Mouse (Mus musculus) thymus, postnatal 0 days (tissue): ENCODE data around the gene Sh2d3c. TPM values are rescaled to one million over a fixed set of nuclear protein-coding genes. Genes with fewer than 3 reads are reported as not detected.
A peak's percentile ranks its signal among the peaks of the same experiment; 100 is the strongest.

Experiments used
- DNase-seq: peaks from one replicate; pipeline ENCODE4 v3.0.0-alpha.2; 2015; ENCODE audit warnings: low spot score
- polyA plus RNA-seq: library from polyadenylated mRNA; unstranded; fragments of >200 nt; fragmentation: Nextera tagmentation; extraction: Ambion mirVana; gene quantifications from 2 replicates; pipeline ENCODE4 v1.2.1, GENCODE M21; 2015

The Sh2d3c gene
- polyA plus RNA-seq, 1 experiment from 2014 or later, result 23.4 TPM

DNA sequence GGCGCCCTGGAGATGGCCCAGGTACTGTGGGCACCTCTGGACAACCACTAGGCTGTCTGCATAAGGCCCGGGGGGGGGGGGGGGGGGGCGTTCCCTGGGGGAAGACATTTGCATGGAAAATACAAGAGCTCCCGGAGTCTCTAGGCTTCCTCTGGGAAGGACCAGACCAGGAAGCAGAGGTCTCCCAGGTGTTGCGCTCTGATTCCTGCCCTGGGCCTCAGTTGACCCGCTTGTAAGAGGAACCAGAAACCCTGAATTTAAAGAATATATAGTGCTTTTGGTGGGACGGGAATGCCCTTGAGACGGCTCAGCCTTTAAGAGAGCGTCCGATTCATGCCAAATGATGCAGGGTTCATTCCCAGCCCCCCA lies 30.8 kb downstream of the Sh2d3c start:
- DNase-seq, result no peak

DNA sequence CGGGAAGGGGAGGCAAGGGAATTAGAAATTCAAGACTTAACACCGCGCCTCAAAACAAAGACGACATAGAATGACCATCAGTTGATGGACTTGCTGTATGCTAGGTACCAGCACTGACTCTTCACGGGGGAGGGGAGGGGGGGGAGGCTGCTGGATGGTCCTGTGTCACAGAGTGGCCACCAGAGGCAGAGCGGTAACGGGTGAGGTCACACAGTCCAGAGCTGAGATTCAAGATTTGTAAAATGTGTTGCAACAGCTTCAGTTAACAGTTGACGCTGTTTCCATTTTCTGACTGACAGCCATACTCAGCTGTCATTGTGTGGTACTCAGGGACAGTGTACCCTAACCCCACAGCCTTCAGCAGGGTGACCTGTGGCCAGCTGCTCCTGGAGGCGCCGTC lies 31.3 kb downstream of the Sh2d3c start:
- no peak for DNase-seq

DNA sequence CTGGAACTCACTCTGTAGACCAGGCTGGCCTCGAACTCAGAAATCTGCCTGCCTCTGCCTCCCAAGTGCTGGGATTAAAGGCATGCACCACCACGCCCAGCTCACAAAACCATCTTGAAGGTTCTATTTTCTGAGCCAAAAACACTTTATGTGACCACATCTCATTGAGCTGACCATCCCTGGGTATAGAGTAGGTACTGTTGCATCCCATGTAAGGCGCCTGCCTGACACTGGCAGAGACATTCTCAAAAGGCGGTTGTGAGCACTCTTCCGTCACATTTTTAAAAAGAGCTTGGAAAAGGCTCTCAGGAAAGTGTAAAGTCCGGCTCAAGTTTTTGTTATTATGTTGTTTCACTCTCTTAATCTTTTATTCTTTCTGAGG lies 35.8 kb downstream of the Sh2d3c start:
- DNase-seq, result no peak

DNA sequence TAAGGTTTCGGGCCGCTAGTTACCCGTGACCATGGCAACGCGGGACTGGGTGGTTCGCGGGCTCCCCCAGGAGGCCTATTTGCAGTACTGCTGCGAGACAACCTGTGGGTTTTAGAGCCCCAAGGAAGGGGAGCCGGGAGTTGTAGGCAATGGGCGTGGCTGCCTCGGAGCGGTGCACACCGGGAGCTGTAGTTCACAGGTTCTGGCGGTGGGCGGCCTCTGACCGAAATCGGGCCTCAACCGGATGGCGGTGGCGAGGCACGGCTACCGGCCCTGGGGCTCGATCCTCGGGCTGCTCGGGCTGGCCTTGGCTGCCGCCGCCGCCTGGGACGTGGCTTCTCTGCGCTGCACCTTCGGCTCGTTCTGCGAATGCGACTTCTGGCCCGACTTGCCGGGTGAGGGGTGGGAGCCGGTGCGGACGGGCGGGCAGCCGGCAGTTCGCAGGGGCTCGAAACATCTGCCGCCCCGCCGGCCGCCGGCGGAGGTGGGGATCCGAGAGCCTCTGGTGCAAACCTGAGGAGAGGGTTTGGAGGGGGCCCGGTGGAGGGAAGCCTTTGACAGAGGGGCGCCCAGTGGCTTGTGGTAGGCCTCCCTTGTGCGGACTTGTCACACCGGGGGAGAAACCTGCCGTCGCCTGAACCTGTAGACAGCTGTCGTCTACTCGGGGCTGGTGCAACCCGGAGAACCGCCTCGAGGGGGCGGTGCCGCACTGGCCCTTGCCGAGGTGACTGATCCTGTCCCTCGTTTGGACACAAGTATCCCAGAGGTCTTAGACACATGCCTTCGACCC lies 36.4 kb downstream of the Sh2d3c start, which contains the start of gene Tor2a:
Gene Tor2a (plus strand): TSS at position 179 of the 790 bp plus-strand sequence.
- DNase-seq, result peak; percentile 98

DNA sequence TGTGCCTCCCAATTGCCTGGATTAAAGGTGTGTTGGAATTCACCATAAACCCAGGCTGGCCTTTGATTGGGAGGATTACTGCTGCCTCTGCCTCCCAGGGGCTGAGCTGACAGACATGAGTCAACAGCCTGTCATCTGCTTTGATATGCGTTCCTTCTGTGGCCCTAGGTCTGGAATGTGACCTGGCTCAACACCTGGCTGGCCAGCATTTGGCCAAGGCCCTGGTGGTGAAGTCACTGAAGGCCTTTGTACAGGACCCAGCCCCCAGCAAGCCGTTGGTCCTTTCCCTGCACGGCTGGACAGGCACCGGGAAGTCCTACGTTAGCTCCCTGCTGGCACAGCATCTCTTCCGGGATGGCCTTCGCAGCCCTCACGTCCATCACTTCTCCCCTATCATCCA lies 37.6 kb downstream of the Sh2d3c start:
- no peak for DNase-seq

DNA sequence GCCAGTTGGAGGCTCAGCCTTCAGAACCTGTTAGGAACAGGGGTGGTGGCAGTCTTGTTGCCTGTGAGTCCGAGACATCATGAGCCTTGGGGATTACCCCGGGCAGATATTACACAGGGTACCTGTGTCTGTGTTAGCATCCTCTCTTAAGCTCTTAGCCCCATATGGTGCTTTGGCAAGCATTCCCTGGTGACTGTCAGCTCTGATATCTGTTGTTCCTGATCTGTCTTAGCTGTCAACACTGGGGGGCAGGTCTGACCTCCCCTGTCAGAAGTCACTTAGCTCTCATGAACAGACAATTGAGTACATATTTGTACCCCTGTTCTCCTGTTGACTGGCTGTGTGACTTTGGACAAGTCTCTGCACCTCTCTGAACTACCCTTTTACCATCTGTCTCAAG lies 38.1 kb downstream of the Sh2d3c start:
- no peak for DNase-seq

DNA sequence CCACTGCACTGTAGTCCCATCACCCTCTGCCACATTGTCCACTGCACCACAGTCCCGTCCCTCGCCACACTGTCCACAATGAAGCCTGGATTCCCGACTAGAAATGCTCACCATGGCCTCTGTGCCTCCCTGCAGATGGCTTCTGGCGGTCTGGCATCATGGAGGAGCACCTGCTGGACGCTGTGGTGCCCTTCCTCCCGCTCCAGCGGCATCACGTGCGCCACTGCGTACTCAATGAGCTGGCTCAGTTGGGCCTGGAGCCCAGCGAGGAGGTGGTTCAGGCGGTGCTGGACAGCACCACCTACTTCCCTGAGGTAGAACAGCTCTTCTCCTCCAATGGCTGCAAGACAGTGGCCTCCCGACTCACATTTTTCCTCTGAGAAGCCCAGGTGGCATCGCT lies 40.5 kb downstream of the Sh2d3c start:
- DNase-seq, result no peak

DNA sequence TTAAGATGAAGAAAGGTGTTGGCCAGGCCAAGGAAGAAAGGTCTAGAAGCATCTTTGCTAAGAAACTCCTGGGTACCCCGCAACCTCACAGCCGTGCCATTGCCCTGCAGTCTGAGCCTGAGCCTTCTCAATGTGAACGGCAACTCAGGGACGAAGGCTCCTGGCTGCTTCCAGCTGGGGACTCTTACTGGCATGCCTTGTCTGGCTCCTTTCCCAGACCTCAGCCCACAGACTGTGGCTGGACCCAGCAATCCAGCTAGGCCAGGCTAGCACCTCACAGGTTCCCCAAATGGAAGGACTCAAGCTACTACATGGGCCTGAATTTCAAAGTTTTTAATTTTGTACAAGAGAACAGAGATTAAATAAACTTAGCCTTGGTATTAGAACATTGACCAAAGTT lies 41.0 kb downstream of the Sh2d3c start:
- DNase-seq, result no peak

DNA sequence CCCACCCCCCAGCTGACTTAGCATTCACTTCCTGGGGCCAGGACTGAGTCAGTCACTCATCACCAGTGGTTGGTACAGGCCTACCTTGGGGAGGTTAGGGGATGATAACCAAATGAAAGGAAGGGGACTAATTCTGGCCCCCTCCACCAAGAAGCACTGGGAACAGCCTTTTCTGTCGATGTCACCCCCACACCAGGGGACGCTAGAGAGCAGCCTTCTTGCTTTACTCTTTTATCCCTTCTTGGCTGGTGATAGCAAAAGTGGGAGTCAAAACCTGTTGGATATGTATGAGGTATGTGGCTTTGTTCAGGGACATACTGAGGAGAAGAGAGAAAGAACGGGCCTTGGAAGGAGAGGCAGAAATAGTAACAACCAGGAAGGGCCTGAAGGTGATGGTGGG lies 42.5 kb downstream of the Sh2d3c start:
- no peak for DNase-seq

DNA sequence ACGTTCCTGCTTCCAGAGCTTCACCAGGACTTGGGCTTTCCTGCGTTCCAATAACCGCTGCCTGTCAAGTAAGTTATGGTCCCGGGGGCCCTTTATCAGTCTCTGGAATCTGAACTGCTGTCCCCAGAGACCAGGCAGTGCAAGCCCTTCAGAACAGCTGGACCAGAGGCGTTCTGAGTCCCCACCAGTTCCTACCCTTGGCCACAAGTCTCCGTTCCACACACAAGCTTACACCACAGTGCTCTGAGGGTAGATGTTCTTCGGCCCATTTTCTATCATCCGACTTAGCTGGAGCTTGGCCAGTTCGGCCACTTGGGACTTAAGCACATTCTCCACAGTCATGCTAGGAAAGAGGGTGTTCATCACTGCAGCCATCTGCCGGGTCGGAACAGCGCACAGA lies 46.4 kb downstream of the Sh2d3c start:
- no peak for DNase-seq

DNA sequence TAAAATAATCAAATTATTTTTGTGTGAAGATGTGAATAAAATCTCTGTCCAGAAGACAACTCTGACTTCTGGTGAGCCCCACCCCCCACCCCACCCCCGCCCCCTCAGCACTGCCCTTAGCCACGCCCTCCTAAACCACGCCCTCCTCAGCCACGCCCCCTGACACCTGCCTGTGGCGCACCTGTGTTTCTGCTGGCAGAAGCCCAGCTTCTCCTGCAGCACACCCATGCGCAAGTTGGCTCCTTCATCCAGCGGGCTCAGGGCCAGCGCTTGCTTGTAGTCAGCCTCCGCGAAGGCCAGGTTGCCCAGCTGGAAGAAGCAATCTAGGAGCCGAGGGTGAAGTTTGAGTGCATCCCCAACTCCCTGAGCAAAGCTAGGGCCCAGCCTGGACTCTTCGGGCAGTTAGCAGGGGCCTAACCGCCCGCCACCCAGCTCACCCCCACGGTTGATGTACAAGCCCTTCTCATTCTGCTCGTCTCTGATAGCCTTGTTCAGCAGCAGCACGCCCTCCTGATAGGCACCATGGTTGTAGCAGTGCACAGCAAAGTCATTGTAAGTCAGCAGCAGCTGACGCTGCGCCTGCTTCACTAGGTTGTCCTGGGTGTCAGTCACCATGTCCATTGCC lies 47.9 kb downstream of the Sh2d3c start:
- no peak for DNase-seq

DNA sequence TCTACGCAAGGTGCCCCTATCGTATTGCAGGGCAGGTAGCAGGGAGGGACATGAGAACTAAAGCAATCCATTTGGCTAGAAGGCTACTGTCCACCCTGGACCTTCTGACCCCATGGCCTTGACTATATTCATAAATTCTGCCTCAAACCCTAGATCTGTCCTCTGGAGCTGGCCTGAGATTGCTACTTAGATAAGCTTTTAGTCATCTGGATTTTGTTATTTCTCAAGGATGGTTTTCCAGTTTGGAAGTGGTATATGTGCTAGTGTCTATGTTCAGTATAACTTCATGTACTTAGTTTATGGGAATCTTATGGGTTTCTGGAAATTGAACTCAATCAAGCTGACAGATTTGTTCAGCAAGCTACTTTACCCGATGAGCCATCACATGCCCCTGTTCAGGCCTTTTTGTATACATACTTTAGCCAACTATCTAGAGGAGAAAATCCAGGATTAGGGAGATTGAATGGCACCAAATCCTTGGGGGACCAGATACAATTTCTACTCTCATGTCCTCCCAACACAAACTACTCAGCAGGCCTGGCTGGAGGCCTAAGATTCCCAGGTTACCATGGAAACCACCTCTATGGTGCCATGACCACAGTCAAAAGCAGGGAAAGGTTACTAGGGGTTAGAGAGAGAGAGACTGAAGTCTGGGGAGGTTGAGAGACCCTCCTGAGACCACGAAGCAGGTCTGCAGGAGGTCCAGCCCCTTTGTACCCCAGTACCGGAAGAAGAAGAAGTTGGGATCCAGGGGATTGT lies 48.7 kb downstream of the Sh2d3c start:
- no peak for DNase-seq

DNA sequence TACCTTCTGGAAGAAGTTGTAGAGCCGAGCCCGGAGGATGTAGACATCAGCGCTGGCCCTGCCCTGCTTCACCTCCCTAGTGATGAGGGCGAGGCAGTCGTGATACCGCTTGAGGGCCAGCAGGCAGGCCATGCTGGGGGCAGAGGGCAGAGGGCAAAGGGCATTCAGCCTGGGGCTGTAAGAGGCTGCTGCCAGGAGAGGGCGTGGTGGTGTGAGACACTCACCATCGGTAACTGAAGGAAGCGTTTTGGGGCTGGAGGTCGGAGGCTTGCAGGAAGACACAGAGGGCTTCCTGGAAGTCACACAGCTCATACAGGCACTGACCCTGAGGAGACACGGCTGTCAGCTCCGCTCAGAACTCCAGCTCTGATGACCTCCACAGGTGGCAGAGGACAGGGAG lies 51.0 kb downstream of the Sh2d3c start:
- DNase-seq, result no peak

DNA sequence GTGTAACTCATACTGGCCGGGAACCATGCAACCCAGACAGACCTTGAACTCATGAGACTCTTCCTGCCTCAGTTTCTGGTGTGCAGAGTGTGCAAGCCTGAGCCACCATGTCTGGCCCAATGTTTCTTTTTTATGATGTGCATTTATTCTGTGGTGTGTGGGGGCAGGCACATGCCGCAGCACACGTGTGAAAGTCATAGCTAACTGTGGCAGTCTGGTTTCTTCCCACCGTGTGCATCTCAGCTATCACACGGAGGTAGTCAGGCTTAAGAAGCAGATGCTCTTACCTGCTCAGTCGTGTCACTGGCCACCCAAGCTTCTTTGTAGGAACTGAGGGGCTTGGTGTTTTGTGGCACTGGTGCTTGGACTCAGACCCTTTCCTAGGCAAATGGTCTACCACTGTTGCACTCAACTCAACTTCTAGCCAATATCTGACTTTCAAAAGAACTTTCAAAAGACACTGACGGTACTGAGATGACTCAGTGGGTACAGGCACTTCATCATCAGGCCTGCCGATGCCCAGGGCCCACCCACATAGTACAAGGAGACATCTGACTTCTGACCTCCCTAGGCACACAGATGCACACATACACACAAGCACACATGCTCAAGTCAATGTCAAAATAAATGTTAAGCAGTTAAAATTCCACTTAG lies 51.9 kb downstream of the Sh2d3c start:
- no peak for DNase-seq

DNA sequence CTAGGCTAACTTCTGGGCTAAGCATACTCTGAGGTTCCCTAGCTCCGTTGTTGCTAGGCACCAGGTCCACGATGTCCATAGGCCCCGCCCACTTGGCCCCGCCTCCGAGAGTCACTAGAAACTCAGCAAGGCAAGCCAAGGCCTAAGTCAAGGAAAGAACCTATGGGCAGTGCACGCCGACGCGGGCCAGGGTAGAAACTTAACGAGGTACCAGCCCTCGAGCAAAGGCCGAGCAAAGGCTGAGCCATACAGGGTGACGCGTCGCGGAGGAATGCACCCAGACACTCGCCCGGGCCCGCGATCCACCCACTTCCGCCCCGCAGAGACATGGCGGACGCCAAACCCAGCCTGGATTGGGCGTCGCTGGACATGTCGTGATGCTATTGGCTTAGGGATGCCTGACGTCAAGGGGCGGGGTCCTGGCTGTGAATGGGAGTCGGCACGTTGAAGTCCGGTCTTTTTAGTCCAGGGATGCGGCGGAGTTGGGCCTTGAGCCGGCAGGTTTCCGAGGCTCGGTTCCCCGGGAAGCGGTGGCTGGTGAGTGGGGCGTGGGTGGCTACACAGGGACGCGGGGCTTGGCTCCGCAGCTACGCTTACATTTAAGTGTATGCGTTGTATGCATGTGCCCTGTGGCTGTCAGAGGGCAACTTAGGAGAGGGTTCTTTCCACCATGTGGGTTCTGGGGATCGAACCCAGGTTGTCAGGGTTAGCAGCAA lies 54.7 kb downstream of the Sh2d3c start, which contains the start of the genes Ttc16 and Ptrh1:
Gene Ttc16 (minus strand): TSS at position 275 of the 716 bp plus-strand sequence.
Gene Ptrh1 (plus strand): TSS at position 428 of the 716 bp plus-strand sequence.
- DNase-seq, result peak; percentile 97

DNA sequence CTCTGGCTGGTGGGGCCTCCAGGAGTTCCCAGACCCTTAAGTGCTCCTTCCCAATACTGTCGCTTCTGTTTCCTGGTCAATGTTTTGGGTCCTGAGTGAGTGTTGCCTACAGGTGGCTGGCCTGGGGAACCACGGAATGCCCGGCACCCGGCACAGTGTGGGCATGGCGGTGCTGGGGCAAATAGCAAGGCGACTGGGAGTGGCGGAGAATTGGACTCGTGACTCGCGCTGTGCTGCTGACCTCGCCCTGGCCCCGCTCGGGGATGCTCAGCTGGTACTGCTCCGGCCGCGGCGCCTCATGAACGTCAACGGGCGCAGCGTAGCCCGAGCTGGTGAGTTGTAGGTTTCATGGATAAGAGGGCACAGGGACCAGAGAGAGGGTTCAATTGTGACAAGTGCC lies 55.3 kb downstream of the Sh2d3c start:
- DNase-seq, result no peak

DNA sequence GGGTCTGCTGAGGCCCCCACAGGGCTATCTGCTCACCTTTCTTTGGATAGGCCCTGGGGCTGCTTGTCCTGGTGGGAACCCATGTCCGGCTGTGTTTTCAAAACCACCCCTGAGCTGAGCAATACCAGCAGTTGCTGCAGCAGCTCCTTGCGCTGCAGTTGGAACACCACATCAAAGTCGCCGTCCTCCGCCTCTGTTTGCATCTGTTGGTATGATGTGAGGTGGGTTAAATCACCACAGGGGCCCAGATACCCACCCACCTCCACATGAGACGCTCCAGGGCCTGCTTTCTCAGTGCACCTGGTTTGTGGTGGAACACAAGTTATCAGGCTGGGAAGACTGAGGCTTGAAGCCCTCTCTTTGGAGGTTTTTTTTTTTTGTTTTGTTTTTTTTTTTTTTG lies 57.2 kb downstream of the Sh2d3c start:
- DNase-seq, result peak; percentile 93

DNA sequence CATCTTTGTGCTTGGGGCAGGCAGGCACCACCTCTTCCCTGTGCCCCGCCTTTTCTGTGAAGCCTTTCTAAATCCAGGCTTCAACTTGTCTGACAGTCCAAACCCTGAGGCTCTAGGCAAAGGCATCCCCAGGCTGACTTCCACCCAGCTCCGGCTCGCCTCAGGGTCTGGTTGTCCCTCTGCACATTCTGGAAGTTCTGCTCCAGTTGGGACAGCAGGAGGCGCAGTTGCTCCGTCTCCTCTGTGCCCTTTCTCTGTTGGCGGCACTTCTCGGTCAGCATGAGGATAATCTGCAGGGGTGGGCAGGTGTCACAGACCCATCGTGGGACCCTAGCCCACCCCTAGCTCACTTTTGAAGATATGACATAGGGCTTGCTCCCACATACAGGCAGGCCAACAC lies 58.3 kb downstream of the Sh2d3c start:
- DNase-seq, result peak; percentile 40

DNA sequence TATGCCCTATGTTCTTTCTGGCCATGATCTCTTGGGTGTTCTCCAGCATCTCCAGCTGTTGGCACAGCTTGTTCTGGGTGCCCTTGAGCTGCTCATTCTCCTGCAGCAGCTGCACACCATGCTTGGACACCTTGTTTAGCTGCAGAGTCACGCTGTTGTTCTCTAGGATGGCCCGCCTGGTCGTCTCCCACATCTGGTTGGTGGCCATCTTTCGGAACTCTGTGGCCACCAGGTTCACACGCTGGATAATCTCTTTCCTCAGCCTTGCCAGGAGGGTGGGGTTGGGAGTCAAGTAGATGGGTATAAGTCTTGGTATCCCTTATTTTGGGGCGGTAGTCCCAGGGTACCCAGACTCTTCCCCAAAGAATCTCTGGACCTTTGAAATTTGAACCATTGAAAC lies 58.9 kb downstream of the Sh2d3c start:
- DNase-seq, result no peak

DNA sequence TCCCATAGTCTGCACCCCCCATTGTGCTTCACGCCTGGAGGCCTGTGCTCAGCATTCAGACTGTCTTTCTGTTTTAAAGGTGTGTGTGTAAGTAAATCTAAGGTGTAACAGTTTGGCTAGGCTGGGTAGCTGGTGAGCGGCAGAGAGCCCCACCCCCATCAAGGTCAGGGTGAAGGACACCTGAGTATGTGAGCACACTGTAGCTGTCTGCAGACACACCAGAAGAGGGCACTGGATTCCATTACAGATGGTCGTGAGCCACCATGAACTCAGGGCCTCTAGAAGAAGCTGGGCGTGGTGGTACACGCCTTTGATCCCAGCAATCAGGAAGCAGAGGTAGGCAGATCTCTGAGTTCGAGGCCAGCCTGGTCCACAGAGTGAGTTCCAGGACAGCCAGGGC lies 60.9 kb downstream of the Sh2d3c start:
- no peak for DNase-seq

DNA sequence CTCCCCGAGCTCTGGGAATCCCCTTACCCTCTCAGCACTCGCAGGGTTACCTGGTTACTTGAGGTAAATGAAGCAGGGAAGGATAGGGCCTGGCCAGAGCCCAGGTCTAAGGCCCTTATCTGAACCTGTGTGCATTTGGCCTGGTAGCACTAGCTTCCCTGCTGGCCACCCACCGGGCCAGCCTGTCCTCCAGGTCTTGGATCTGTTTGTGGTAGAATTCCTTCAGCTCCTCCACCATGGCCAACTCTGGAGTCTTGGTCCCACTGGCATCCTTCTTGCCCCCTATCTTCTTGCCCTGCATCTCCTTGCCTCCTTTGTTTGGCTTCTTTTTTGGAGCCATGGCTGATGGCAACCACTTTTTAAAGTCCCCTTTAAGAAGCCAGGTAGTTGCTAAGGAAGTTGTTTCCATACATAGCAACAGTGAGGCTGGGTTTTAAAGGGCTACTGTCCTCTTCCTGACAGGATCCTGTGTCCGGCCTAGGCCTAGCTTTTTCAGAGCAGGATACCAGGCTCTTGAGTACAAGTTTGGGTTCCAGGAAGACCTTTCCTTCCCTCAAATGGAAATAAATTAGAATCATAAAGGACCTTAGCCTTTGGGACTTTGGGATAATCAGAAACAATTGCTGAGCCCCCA lies 63.3 kb downstream of the Sh2d3c start, which contains the start of gene Cfap157:
Gene Cfap157 (minus strand): TSS at position 381 of the 634 bp plus-strand sequence.
- no peak for DNase-seq
